Mouse (Mus musculus): ENCODE results near the gene Cdc27. TPM values are rescaled to one million over a fixed set of nuclear protein-coding genes. Genes with fewer than 3 reads are reported as not detected.
"Not testable (repeated sequence)": the region's sequence is repeated elsewhere in the genome, so short reads cannot be mapped to it uniquely, and the experiment has no call there.

Cdc27 gene
- polyA plus RNA-seq, 1 experiment from 2014 or later, result 33.8 TPM

DNA sequence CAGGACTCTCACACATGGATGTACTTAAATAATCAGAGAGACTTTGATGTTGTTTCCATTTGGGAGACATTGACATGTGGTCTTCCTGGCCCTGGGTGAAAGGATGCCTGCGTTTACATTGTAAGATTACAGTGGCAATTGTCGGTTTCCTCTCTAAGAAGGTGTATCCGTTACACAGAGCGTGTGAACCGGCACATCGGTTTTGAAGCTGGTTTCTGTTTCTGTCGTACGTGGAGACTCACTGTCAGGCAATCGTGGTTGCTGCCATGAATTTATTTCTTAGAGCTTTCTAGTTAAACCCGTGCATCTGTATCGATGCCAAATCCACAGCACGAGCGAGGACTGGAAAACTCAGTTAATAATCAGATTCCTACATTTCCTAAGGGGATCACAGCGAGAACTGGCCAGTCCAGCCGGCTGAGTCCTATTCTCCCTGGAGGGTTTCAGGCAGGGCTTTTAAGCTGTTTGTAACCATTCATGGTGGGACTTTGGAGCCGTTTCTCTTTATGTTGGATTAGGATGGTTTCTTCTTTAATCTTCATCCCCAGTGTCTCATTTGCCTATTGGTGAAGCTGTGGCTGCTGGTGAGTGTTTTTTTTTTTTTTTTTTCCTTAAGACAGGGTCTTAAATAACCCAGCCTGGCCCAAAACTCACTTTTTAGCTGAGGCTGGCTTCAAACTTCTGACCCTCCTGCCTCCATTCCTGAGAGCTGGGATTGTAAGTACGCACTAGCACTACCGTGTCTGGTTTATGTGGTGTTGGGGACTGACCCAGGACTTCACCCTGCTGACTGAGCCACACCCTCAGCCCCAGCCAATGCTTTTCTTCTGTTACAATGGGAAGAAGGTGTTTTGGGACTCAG lies 31.3 kb upstream of the Cdc27 start:
- H3K27ac ChIP-seq, result no peak overlapping the region
- no peak for ATAC-seq
- WGBS, result 40% methylated on average over 18 of the region's 18 CpGs
- peaks cover 3% of the 10 kb centered on the region; the same call in 1 of the 2 replicates for H3K4me1 ChIP-seq (replicated peaks)
- no peaks in the 10 kb centered on the region for H3K27me3 ChIP-seq (replicated peaks)
- H3K9me3 ChIP-seq, result no peaks in the 10 kb centered on the region
- peak overlapping the region; percentile 15 for H3K4me2 ChIP-seq (replicated peaks)
- H3K4me3 ChIP-seq (replicated peaks), result 0 out of 2 replicates have a peak overlapping the region, but pooled peaks have one; percentile 3
- no peak overlapping the region for H3K9ac ChIP-seq
- no peaks in the 10 kb centered on the region for H3K36me3 ChIP-seq

DNA sequence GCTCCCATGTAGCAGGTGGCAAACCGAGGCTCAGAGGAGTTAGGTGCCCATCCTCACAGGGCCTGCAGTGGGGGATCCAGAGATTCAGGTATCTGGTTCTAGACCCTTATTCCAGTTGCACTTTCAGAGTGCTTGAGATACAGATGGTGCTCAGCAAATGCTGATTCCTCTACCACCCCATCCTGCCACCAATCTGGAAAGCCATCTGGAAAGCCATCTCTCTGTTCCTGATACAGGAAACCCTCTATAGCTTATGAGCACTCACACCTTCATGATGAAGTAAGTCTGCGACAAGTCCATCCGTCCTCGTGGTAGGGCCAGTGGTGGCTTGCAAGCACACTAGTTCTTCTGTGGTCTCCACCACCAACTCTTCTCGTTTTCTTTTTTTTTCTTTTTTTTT lies 30.2 kb upstream of the Cdc27 start:
- no peak for ATAC-seq
- H3K36me3 ChIP-seq, result no peaks in the 10 kb centered on the region
- H3K27ac ChIP-seq, result no peak overlapping the region
- no peak overlapping the region for H3K9ac ChIP-seq
- no peaks in the 10 kb centered on the region for H3K27me3 ChIP-seq (replicated peaks)
- H3K9me3 ChIP-seq, result no peaks in the 10 kb centered on the region
- 93% methylated on average over 5 of the region's 5 CpGs for WGBS
- peaks cover 3% of the 10 kb centered on the region; the same call in 1 of the 2 replicates for H3K4me1 ChIP-seq (replicated peaks)
- no peak overlapping the region for H3K4me3 ChIP-seq (replicated peaks)
- no peak overlapping the region for H3K4me2 ChIP-seq (replicated peaks)

DNA sequence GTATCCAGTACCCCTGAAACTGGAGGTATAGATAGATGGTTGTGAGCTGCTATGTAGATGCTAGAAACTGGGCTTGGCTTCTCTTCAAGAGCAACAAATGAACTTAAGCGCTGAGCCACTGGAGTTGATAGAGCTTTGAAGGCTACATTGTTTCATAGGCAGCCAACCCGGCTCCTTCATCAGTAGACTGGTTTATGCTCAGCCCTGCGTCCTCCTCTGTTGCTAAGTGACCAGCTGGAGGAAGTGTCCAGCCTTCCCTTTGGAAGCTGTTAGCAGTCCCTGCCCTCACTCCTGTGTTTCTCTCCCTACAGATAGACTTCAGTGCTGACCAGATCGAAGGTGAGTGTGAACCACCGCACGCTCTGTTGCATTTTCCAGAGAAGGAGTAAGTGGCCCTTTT lies 29.7 kb upstream of the Cdc27 start:
- no peak for ATAC-seq
- Histone ChIP-seq H3K9me3 (no peaks in the 10 kb centered on the region), H3K4me1 (replicated peaks) (peaks cover 3% of the 10 kb centered on the region; the same call in 1 of the 2 replicates), H3K27ac (no peak overlapping the region), H3K4me3 (replicated peaks) (no peak overlapping the region), H3K27me3 (replicated peaks) (no peaks in the 10 kb centered on the region), H3K9ac (no peak overlapping the region), H3K4me2 (replicated peaks) (no peak overlapping the region), H3K36me3 (no peaks in the 10 kb centered on the region)
- 64% methylated on average over 6 of the region's 6 CpGs for WGBS

DNA sequence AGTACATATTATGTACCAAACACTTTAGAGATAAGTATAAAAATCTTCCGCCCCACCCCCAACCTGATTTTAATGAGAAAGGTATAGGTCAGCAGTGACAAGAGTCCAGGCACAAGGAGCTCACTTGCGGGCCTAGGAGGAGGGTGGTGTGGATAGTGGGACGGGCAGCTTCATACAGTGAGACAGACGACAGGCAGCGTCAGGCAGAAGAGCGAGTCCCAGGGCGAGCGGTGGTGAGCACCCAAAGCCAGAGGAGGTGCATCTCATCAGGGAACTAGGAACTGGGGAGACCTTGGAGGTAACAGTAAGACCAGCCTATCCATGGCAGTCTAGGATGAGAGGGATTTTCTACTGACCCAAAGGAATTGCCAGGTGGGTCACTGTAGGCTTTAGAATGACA lies 29.2 kb upstream of the Cdc27 start:
- Histone ChIP-seq H3K36me3 (no peaks in the 10 kb centered on the region), H3K4me2 (replicated peaks) (no peak overlapping the region), H3K4me1 (replicated peaks) (peaks cover 3% of the 10 kb centered on the region; the same call in 1 of the 2 replicates), H3K4me3 (replicated peaks) (no peak overlapping the region), H3K27ac (no peak overlapping the region), H3K9me3 (no peaks in the 10 kb centered on the region), H3K9ac (no peak overlapping the region), H3K27me3 (replicated peaks) (no peaks in the 10 kb centered on the region)
- no peak for ATAC-seq
- WGBS, result 93% methylated on average over 8 of the region's 8 CpGs

DNA sequence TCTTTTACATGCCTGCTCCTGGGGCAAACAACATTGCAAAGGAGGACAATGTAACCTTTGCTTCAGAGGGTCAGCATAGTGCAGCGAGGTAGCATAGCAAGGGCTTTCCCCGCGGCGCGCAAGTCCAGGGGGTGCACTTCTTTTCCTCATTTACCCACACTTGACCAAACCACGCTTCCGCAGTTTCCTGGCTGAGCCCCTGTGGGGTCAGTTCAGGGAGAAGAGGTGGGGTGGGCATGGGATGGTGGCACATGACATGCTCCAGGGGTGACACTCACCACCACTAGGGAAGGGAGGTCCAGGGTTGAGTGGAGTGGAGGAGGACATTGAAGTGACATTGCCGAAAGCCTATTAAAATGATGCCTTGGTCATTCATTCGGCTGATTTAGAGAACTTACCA lies 28.7 kb upstream of the Cdc27 start:
- peaks cover 3% of the 10 kb centered on the region; the same call in 1 of the 2 replicates for H3K4me1 ChIP-seq (replicated peaks)
- no peak overlapping the region for H3K4me2 ChIP-seq (replicated peaks)
- no peaks in the 10 kb centered on the region for H3K27me3 ChIP-seq (replicated peaks)
- no peak overlapping the region for H3K4me3 ChIP-seq (replicated peaks)
- 90% methylated on average over 9 of the region's 9 CpGs for WGBS
- no peak for ATAC-seq
- no peaks in the 10 kb centered on the region for H3K36me3 ChIP-seq
- no peaks in the 10 kb centered on the region for H3K9me3 ChIP-seq
- no peak overlapping the region for H3K27ac ChIP-seq
- H3K9ac ChIP-seq, result no peak overlapping the region

DNA sequence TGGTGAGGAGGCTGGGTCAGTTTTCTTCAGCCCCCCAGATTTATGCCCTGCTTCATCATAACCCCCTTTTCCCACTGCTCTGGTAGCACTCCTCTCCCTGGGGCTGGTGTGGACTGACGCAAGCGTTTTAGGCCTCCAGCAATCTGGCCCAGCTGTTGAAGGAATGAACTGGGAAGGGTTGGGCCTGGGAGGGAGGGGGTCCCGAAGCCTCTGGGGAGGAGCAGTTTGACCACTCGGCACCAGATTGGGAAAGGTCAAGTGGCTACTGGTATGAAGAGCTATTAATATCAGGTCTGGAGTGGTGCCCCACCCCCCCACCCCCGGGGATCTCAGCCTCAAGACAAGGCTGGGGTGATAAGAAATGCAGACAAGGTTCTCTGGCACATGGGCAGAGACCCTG lies 27.7 kb upstream of the Cdc27 start:
- Histone ChIP-seq H3K9me3 (no peaks in the 10 kb centered on the region), H3K36me3 (no peaks in the 10 kb centered on the region), H3K27ac (no peak overlapping the region), H3K4me1 (replicated peaks) (peaks cover 3% of the 10 kb centered on the region; the same call in 1 of the 2 replicates), H3K27me3 (replicated peaks) (no peaks in the 10 kb centered on the region), H3K4me3 (replicated peaks) (no peak overlapping the region), H3K4me2 (replicated peaks) (no peak overlapping the region), H3K9ac (no peak overlapping the region)
- 34% methylated on average over 5 of the region's 5 CpGs for WGBS
- ATAC-seq, result no peak

DNA sequence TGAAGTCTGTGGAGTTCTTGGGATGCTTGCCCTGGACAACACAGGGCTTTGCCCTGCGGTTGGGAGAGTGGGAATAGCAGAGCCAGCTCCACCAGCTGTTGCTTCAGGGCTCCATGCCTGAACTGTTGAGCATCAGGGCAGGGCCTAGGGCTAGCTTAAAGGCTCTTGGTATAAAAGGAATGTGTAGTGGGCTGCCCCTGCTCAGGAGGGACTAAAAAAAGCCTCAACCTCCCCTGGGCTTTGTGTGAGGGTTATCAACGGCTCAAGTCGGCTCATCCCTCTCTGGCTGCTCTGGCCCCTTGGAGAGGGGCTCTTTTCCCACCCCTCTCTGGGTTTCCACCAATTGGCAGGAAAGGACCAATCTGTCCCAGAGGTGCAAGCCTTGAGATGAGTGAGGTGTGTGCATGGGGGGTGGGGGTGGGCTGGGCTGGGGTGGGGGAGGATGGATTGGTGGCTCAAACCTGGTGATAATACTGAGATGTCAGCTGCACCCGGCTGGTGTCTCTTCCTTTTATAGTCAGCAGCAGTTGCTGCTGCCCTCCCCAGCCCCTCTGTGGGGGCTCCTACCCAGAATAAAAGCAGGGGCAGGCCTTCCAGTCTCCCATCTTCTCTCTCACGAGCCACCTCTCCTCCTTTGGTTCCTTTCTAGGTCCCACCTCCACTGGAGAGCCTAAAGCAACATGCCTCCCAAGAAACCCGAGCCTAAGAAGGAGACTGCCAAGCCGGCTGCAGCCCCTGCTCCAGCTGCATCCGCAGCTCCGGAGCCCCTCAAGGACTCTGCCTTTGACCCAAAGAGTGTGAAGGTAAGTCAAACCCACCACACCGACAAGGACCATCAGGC lies 26.6 kb upstream of the Cdc27 start:
- H3K9me3 ChIP-seq, result no peaks in the 10 kb centered on the region
- H3K27ac ChIP-seq, result no peak overlapping the region
- H3K36me3 ChIP-seq, result no peaks in the 10 kb centered on the region
- WGBS, result 53% methylated on average over 10 of the region's 10 CpGs
- H3K4me2 ChIP-seq (replicated peaks), result no peak overlapping the region
- no peak overlapping the region for H3K4me3 ChIP-seq (replicated peaks)
- no peak for ATAC-seq
- peaks cover 3% of the 10 kb centered on the region; the same call in 1 of the 2 replicates for H3K4me1 ChIP-seq (replicated peaks)
- no peak overlapping the region for H3K9ac ChIP-seq
- no peaks in the 10 kb centered on the region for H3K27me3 ChIP-seq (replicated peaks)

DNA sequence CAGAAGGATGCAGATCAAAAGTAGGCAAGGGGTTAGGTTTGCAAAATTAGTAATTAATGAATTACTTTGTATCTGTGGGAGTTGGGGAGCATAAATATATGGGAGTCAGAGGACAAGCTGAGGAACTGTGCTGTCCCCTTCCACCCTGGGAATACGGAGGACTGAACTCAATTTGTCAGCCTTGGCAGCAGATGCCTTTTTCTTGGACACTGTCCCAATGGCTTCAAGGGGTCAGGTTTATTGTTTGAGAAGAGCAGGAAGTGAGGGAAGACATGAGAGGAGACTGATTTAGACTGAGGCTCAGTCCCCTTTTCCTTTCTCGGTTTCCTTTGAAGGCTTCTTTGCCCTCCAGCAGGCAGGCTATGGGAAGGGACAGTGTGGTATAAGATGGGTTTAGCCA lies 22.1 kb upstream of the Cdc27 start:
- no peak for ATAC-seq

DNA sequence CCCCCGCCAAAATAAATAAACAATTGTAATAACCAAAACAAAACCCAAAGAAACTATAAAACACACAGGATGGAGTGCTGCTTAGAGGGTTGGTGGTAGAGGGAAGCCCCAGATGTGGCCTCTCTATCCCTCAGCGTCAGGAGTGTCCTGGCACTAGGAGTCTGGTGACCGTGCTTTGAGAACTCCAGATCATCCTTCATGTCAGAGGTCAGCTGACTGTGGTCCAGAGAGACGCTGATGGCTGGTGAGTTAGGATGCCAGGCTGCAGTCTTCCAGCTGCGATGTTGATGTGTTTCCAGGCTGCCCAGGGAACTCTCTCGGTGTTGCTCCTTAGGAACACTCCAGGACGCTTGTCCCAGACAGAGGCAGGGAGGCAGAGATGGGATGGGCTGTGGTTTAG lies 21.7 kb upstream of the Cdc27 start:
- no peak for ATAC-seq
- no peaks in the 10 kb centered on the region for H3K4me1 ChIP-seq (replicated peaks)
- no peaks in the 10 kb centered on the region for H3K36me3 ChIP-seq
- no peak overlapping the region for H3K9ac ChIP-seq
- H3K4me3 ChIP-seq (replicated peaks), result no peak overlapping the region
- no peaks in the 10 kb centered on the region for H3K9me3 ChIP-seq
- 43% methylated on average over 7 of the region's 7 CpGs for WGBS
- no peaks in the 10 kb centered on the region for H3K27me3 ChIP-seq (replicated peaks)
- no peak overlapping the region for H3K4me2 ChIP-seq (replicated peaks)
- H3K27ac ChIP-seq, result no peak overlapping the region

More for the DNA sequence above, 22.1 kb upstream of the Cdc27 start:
- Histone ChIP-seq H3K27me3 (replicated peaks) (no peaks in the 10 kb centered on the region), H3K4me1 (replicated peaks) (no peaks in the 10 kb centered on the region), H3K4me2 (replicated peaks) (no peak overlapping the region), H3K9ac (no peak overlapping the region), H3K36me3 (no peaks in the 10 kb centered on the region), H3K4me3 (replicated peaks) (no peak overlapping the region), H3K9me3 (no peaks in the 10 kb centered on the region), H3K27ac (no peak overlapping the region)
- 53% methylated on average over 2 of the region's 2 CpGs for WGBS

DNA sequence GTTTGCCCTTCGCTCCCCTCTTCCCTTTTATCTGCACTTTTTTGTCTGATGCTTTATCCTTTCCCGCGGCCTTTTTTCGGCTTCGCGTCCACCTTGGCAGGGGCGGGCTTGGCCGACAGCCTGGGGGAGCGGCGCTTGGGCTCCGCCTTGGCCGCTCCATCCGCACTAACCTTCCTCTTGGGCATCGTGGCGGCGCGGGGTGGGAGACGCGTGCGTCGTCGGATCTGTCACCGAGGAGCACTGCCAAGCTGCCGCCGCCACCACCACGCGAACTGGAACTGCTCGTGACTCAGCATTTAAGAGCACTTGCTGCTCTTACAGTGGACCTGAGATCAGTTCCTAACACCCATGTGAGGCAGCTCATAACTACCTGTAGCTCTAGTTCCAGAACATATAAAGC lies 21.0 kb upstream of the Cdc27 start:
- peak overlapping the region; percentile 79 for H3K4me2 ChIP-seq (replicated peaks)
- H3K36me3 ChIP-seq; H3K4me1 ChIP-seq (replicated peaks); H3K9me3 ChIP-seq; H3K27me3 ChIP-seq (replicated peaks); H3K27ac ChIP-seq: not testable (repeated sequence)
- H3K4me3 ChIP-seq (replicated peaks), result peak overlapping the region; percentile 31
- 1% methylated on average over 28 of the region's 28 CpGs for WGBS
- peak; percentile 51 for ATAC-seq
- peak overlapping the region; percentile 32; the same call in 1 of the 2 replicates for H3K9ac ChIP-seq

DNA sequence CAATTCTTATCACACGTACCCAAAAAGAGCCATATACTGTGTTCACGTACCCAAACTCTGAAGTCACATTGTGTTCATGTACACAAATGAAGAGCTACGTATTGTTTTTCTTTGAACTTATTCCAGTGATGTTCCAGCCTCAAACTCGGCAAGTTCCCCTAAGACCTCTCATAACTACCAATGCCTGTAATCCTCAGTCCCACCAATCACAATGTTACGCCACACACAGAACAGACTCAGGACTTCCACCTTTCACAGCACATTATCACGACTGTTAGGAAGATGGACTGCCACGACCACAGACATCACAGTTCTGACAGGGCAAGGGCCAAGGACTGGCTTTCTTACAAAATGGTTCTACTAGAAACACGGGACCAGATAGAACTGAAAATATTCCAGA lies 20.1 kb upstream of the Cdc27 start:
- not testable (repeated sequence) for H3K27me3 ChIP-seq (replicated peaks); H3K27ac ChIP-seq; H3K4me3 ChIP-seq (replicated peaks); H3K4me1 ChIP-seq (replicated peaks); ATAC-seq; H3K4me2 ChIP-seq (replicated peaks); H3K9me3 ChIP-seq; H3K9ac ChIP-seq; H3K36me3 ChIP-seq
- 77% methylated on average over 8 of the region's 8 CpGs for WGBS

DNA sequence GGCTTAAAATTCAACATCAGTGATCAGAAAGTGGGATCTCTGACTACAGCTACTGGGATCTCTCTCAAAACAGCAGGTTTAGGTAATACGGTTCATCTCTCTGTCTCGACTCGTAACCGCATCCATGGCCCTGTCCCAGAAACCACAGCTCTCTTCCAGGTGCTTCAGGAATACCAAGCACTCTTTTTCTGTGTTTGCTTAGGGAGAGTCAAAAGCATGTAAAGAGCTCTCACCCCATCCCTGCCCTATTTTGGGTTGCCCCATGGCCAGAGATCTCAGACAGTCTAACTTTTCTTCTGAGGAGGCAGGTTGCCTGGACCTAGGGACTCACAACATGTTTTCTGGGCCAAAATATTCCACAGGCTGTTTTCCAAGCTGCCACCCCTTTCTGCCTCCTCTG lies 17.9 kb upstream of the Cdc27 start:
- Histone ChIP-seq H3K27ac (no peak overlapping the region), H3K27me3 (replicated peaks) (no peaks in the 10 kb centered on the region), H3K9me3 (no peaks in the 10 kb centered on the region), H3K4me2 (replicated peaks) (no peak overlapping the region), H3K9ac (no peak overlapping the region), H3K4me3 (replicated peaks) (no peak overlapping the region), H3K4me1 (replicated peaks) (no peaks in the 10 kb centered on the region), H3K36me3 (no peaks in the 10 kb centered on the region)
- 93% methylated on average over 4 of the region's 4 CpGs for WGBS
- no peak for ATAC-seq
